Mouse (Mus musculus): ENCODE results near the gene C1qa. TPM values are rescaled to one million over a fixed set of nuclear protein-coding genes. Genes with fewer than 3 reads are reported as not detected.

The C1qa gene
- polyA plus RNA-seq, 1 experiment from 2014 or later, result 18.3 TPM

GRCm38 (mm10) chr4:136924529-136924928 lies 25.9 kb upstream of the C1qa start:
- no peak overlapping the region for H3K9ac ChIP-seq
- no peak overlapping the region for H3K4me3 ChIP-seq
- H3K4me1 ChIP-seq, result no peaks in the 10 kb centered on the region
- H3K4me2 ChIP-seq, result no peak overlapping the region
- H3K27ac ChIP-seq, result no peak overlapping the region
- WGBS, result 2% methylated on average over 6 of the region's 6 CpGs
- ATAC-seq (ENCODE audit: insufficient number of reproducible peaks, insufficient read depth, low FRiP score, low TSS enrichment, low read depth), result no peak
- peaks cover 40% of the 10 kb centered on the region for H3K27me3 ChIP-seq
- no peaks in the 10 kb centered on the region for H3K9me3 ChIP-seq
- H3K36me3 ChIP-seq, result no peaks in the 10 kb centered on the region

DNA sequence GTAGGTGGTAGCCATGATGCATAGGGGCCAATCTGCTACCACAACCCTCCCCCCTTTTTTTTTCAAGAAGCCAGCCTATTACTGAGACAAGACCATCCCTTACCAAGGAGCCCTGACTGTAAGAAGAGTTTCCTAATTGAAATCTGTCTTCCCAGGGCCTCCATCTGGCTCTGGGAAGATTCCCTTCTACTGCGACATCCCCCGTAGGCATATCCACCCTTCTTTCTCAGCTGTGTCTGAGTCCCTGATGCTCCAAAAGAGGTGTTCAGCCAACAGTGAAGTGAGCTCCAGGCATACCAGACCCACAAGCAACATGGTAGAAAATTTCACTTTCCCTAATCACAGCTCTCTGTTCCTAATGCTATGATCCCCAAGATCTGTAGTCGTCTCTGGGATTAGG lies 20.9 kb upstream of the C1qa start:
- Histone ChIP-seq H3K9me3 (no peaks in the 10 kb centered on the region), H3K4me3 (no peak overlapping the region), H3K4me2 (no peak overlapping the region), H3K36me3 (no peaks in the 10 kb centered on the region), H3K9ac (no peak overlapping the region), H3K27ac (no peak overlapping the region), H3K27me3 (peaks cover 11% of the 10 kb centered on the region; the same call in 1 of the 2 replicates), H3K4me1 (0 out of 2 replicates have a peak, but pooled peaks cover 2% of the 10 kb centered on the region)
- WGBS, result 74% methylated on average over 3 of the region's 3 CpGs
- no peak for ATAC-seq (ENCODE audit: insufficient number of reproducible peaks, insufficient read depth, low FRiP score, low TSS enrichment, low read depth)

GRCm38 (mm10) chr4:136918834-136919233 lies 20.2 kb upstream of the C1qa start:
- 85% methylated on average over 8 of the region's 8 CpGs for WGBS

GRCm38 (mm10) chr4:136917165-136917524 lies 18.5 kb upstream of the C1qa start:
- ATAC-seq (ENCODE audit: insufficient number of reproducible peaks, insufficient read depth, low FRiP score, low TSS enrichment, low read depth), result no peak
- Histone ChIP-seq H3K27ac (no peak overlapping the region), H3K9me3 (no peaks in the 10 kb centered on the region), H3K4me2 (no peak overlapping the region), H3K9ac (no peak overlapping the region), H3K27me3 (peaks cover 27% of the 10 kb centered on the region), H3K4me3 (no peak overlapping the region), H3K36me3 (no peaks in the 10 kb centered on the region), H3K4me1 (0 out of 2 replicates have a peak, but pooled peaks cover 2% of the 10 kb centered on the region)
- 35% methylated on average over 7 of the region's 7 CpGs for WGBS

More at GRCm38 (mm10) chr4:136918834-136919233, 20.2 kb upstream of the C1qa start:
- peaks cover 15% of the 10 kb centered on the region; the same call in 1 of the 2 replicates for H3K27me3 ChIP-seq
- H3K9ac ChIP-seq, result no peak overlapping the region
- H3K27ac ChIP-seq, result no peak overlapping the region
- H3K4me3 ChIP-seq, result no peak overlapping the region
- H3K9me3 ChIP-seq, result no peaks in the 10 kb centered on the region
- H3K36me3 ChIP-seq, result no peaks in the 10 kb centered on the region
- no peak for ATAC-seq (ENCODE audit: insufficient number of reproducible peaks, insufficient read depth, low FRiP score, low TSS enrichment, low read depth)
- no peak overlapping the region for H3K4me2 ChIP-seq
- H3K4me1 ChIP-seq, result 0 out of 2 replicates have a peak, but pooled peaks cover 2% of the 10 kb centered on the region

- no peak overlapping the region for H3K4me3 ChIP-seq
- peaks cover 33% of the 10 kb centered on the region for H3K27me3 ChIP-seq
- no peaks in the 10 kb centered on the region for H3K9me3 ChIP-seq
- no peak overlapping the region for H3K9ac ChIP-seq
- 70% methylated on average over 20 of the region's 20 CpGs for WGBS
- no peak for ATAC-seq (ENCODE audit: insufficient number of reproducible peaks, insufficient read depth, low FRiP score, low TSS enrichment, low read depth)
- H3K36me3 ChIP-seq, result no peaks in the 10 kb centered on the region
- peaks cover 6% of the 10 kb centered on the region; the same call in 1 of the 2 replicates for H3K4me1 ChIP-seq
- no peak overlapping the region for H3K4me2 ChIP-seq
- no peak overlapping the region for H3K27ac ChIP-seq
These were observed 18.0 kb upstream of the C1qa start for GRCm38 (mm10) chr4:136916359-136917164.

DNA sequence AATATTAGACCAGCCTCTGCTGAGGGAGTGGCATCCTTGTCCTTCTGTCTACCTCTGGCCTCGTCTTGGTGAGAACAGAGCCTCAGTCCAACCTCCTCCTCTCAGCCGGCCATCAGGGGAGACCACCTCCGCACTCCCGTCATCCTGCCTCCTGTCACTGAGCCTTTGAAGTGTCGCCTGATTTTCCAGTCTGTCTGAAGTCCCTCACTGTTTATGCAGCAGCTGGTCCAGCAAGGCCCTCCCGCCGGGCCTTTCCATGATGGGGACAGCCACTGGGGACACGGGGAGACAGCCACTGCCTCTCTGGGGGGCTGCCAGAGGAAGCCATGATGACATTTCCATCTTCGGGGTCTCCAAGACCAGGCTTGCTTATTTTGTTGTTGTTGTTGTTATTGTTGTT lies 14.2 kb upstream of the C1qa start:
- no peak for ATAC-seq (ENCODE audit: insufficient number of reproducible peaks, insufficient read depth, low FRiP score, low TSS enrichment, low read depth)
- Histone ChIP-seq H3K4me2 (no peak overlapping the region), H3K9me3 (no peaks in the 10 kb centered on the region), H3K27ac (no peak overlapping the region), H3K4me3 (no peak overlapping the region), H3K27me3 (peaks cover 59% of the 10 kb centered on the region), H3K9ac (no peak overlapping the region), H3K4me1 (peaks cover 10% of the 10 kb centered on the region; the same call in 1 of the 2 replicates), H3K36me3 (no peaks in the 10 kb centered on the region)
- WGBS, result 18% methylated on average over 9 of the region's 9 CpGs

DNA sequence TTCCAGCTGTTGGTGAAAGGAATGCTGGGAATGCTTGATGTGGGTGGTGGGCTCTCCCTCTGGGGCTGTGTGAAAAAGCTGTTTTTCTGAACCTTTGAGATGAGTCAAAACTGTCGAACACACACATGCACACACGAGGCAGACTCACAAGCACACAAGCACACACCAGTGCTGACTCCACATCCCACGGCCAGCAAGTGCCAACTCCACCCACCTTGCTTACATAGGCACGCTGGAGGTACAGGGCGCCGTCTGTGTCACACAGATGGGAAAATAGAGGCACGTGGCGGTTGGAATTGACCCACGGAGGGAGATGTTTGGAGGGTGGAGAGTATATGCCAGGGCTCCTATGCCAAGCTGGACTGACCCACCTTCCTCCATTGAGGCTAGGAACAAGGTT lies 13.2 kb upstream of the C1qa start:
- no peaks in the 10 kb centered on the region for H3K9me3 ChIP-seq
- 41% methylated on average over 9 of the region's 9 CpGs for WGBS
- no peak overlapping the region for H3K27ac ChIP-seq
- H3K27me3 ChIP-seq, result peaks cover 60% of the 10 kb centered on the region
- no peaks in the 10 kb centered on the region for H3K36me3 ChIP-seq
- no peak overlapping the region for H3K4me3 ChIP-seq
- no peak for ATAC-seq (ENCODE audit: insufficient number of reproducible peaks, insufficient read depth, low FRiP score, low TSS enrichment, low read depth)
- H3K9ac ChIP-seq, result no peak overlapping the region
- H3K4me2 ChIP-seq, result no peak overlapping the region
- peaks cover 8% of the 10 kb centered on the region; the same call in 1 of the 2 replicates for H3K4me1 ChIP-seq

DNA sequence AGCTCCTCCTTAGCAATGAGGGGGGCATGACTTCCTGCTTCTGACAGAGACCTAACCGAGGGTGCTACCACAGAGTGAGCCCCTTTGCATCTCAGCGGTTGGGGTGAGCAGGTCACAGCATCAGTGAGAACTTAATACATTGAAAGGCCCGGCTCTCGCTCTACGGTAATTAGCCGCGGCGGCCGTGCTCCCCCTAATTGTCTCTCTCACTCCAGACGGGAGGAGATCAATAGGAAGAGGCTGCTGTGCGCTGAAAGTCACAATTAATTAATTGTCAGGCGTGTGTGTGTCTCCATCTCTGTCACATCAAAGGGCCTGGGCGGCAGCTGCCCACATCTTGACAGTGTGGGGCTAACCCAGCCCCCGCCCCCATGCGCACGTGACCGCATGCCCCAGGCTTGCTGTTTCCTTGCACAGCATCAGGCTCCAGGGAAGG lies 12.6 kb upstream of the C1qa start:
- peaks cover 8% of the 10 kb centered on the region; the same call in 1 of the 2 replicates for H3K4me1 ChIP-seq
- H3K9ac ChIP-seq, result no peak overlapping the region
- no peak overlapping the region for H3K4me3 ChIP-seq
- H3K9me3 ChIP-seq, result no peaks in the 10 kb centered on the region
- ATAC-seq (ENCODE audit: insufficient number of reproducible peaks, insufficient read depth, low FRiP score, low TSS enrichment, low read depth), result no peak
- H3K27ac ChIP-seq, result no peak overlapping the region
- 0 out of 2 replicates have a peak overlapping the region, but pooled peaks have one; percentile 2 for H3K4me2 ChIP-seq
- H3K36me3 ChIP-seq, result no peaks in the 10 kb centered on the region
- H3K27me3 ChIP-seq, result peaks cover 66% of the 10 kb centered on the region
- whole genome bisulfite sequencing, result 3% methylated on average over 17 of the region's 17 CpGs

DNA sequence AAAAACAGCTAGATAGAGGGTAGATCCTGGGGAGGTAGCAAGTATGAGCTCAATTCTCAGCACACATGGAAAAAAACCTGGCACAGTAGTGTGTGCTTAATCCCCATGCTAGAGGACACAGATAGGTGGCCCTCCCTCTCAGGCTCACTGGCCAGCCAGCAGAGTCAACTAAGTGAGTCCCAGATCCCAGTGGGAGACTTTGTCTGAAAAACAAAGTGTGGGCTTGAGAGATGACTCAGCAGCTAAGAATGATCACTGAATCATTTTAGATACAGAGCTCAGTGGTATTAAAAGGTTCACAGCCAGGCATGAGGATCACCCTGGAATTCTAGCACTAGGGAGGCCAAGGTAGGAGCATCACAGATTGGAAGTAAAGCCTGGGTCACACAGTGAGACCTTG lies 9.2 kb upstream of the C1qa start:
- no peaks in the 10 kb centered on the region for H3K9me3 ChIP-seq
- no peak overlapping the region for H3K4me3 ChIP-seq
- no peak overlapping the region for H3K27ac ChIP-seq
- H3K4me2 ChIP-seq, result no peak overlapping the region
- no peaks in the 10 kb centered on the region for H3K36me3 ChIP-seq
- no peak for ATAC-seq (ENCODE audit: insufficient number of reproducible peaks, insufficient read depth, low FRiP score, low TSS enrichment, low read depth)
- H3K9ac ChIP-seq, result no peak overlapping the region
- peaks cover 8% of the 10 kb centered on the region; the same call in 1 of the 2 replicates for H3K4me1 ChIP-seq
- peaks cover 78% of the 10 kb centered on the region for H3K27me3 ChIP-seq

GRCm38 (mm10) chr4:136907033-136907432 lies 8.4 kb upstream of the C1qa start:
- Histone ChIP-seq H3K4me2 (no peak overlapping the region), H3K9me3 (no peaks in the 10 kb centered on the region), H3K4me1 (peaks cover 8% of the 10 kb centered on the region; the same call in 1 of the 2 replicates), H3K9ac (no peak overlapping the region), H3K36me3 (no peaks in the 10 kb centered on the region), H3K27ac (no peak overlapping the region), H3K4me3 (no peak overlapping the region), H3K27me3 (peaks cover 75% of the 10 kb centered on the region)
- WGBS, result 15% methylated on average over 7 of the region's 7 CpGs
- no peak for ATAC-seq (ENCODE audit: insufficient number of reproducible peaks, insufficient read depth, low FRiP score, low TSS enrichment, low read depth)

DNA sequence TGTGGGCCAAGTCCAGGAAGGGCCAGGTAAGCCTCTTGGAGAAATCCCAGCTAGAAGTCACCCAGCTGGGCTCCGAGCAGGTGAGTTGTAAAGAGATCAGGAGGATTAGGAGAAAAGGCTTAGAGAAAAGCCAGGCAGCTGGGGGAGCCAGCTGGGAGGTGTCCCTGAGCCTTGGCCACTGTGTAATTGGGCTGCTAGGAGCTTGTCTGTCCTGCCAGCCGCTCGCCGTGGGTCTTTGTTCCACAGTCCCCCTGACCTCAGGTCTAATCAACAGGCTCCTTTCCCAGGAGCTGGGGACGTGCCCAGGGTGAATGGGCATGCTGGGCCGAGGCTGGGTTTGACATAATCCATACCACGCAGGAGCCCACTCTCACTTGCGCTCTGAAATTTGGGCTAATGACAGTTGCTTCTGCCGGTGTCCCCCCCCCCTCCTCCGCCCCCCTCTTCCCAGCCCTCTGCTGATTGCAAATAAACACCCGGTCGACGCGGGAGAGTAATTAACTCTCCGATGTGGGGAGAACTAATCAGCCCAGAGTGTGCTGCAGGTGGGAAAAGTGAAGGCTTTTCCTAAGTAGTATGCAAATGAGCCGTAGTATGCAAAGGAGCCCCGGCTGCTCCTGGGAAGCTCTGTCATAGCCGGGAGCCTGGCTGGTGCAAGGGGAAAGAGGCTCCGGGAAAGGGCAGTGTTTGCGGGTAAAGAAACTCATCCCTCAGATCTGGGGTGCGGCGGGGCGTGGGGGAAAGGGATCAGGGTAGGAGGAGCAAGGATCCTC lies 6.3 kb upstream of the C1qa start:
- Histone ChIP-seq H3K4me2 (no peak overlapping the region), H3K36me3 (no peaks in the 10 kb centered on the region), H3K4me1 (no peaks in the 10 kb centered on the region), H3K9me3 (no peaks in the 10 kb centered on the region), H3K4me3 (no peak overlapping the region), H3K27ac (no peak overlapping the region), H3K27me3 (peaks cover 56% of the 10 kb centered on the region), H3K9ac (no peak overlapping the region)
- 2% methylated on average over 23 of the region's 23 CpGs for WGBS
- no peak for ATAC-seq (ENCODE audit: insufficient number of reproducible peaks, insufficient read depth, low FRiP score, low TSS enrichment, low read depth)

All from embryonic facial prominence, embryonic 13.5 days (tissue).